Mouse (Mus musculus) left cerebral cortex, adult 9 months (tissue): ENCODE measurements around the gene Stxbp4.

Experiments
- DNase-seq, 2 experiments: peaks; one replicate each; pipeline ENCODE4 v3.0.0; 2022; ENCODE audit warnings: low spot score in 2 of 2

Gene Stxbp4

GRCm38 (mm10) chr11:90558359-90559047 lies 79.4 kb downstream of the Stxbp4 start:
- DNase-seq = no peak

GRCm38 (mm10) chr11:90556517-90556916 lies 81.4 kb downstream of the Stxbp4 start:
- DNase-seq = no peak

- no peak for DNase-seq
Measured at GRCm38 (mm10) chr11:90553963-90554362, 83.9 kb downstream of the Stxbp4 start.

GRCm38 (mm10) chr11:90552303-90553201 lies 85.3 kb downstream of the Stxbp4 start:
- no peak for DNase-seq

- DNase-seq = peak; percentile 14 to 46
Measured at GRCm38 (mm10) chr11:90548560-90548959, 89.3 kb downstream of the Stxbp4 start.

- DNase-seq = no peak
Measured at GRCm38 (mm10) chr11:90538636-90539263, 99.1 kb downstream of the Stxbp4 start.

GRCm38 (mm10) chr11:90525311-90525710 lies 112.6 kb downstream of the Stxbp4 start:
- DNase-seq = no peak

- peak; percentile 20 to 26 for DNase-seq
Measured at GRCm38 (mm10) chr11:90521040-90521439, 116.8 kb downstream of the Stxbp4 start.

- DNase-seq = no peak
Measured at GRCm38 (mm10) chr11:90517750-90518149, 120.1 kb downstream of the Stxbp4 start.

GRCm38 (mm10) chr11:90512538-90513219 lies 125.2 kb downstream of the Stxbp4 start:
- no peak for DNase-seq

GRCm38 (mm10) chr11:90501846-90502245 lies 136.0 kb downstream of the Stxbp4 start:
- no peak for DNase-seq

GRCm38 (mm10) chr11:90499918-90500317 lies 138.0 kb downstream of the Stxbp4 start:
- no peak for DNase-seq

- no peak for DNase-seq
Measured at GRCm38 (mm10) chr11:90498461-90498860, 139.4 kb downstream of the Stxbp4 start.

- DNase-seq = no peak
Measured at GRCm38 (mm10) chr11:90494981-90495380, 142.9 kb downstream of the Stxbp4 start.

- DNase-seq = no peak
Measured at GRCm38 (mm10) chr11:90492511-90492910, 145.4 kb downstream of the Stxbp4 start.

GRCm38 (mm10) chr11:90489166-90489565 lies 148.7 kb downstream of the Stxbp4 start:
- no peak for DNase-seq

GRCm38 (mm10) chr11:90487686-90488085 lies 150.2 kb downstream of the Stxbp4 start:
- no peak for DNase-seq

GRCm38 (mm10) chr11:90484750-90485637 lies 152.9 kb downstream of the Stxbp4 start:
- DNase-seq = no peak

GRCm38 (mm10) chr11:90483766-90484165 lies 154.1 kb downstream of the Stxbp4 start:
- DNase-seq = no peak

- no peak for DNase-seq
Measured at GRCm38 (mm10) chr11:90481828-90482227, 156.1 kb downstream of the Stxbp4 start.

- no peak for DNase-seq
Measured at GRCm38 (mm10) chr11:90470271-90470670, 167.6 kb downstream of the Stxbp4 start.
